Mouse (Mus musculus) brain, adult 2 months (tissue): ENCODE data around the gene Erich3.

Experiments
- DNase-seq: peaks from one replicate; pipeline ENCODE4 v3.0.0; 2011; ENCODE audit warnings: low read depth, low spot score

Gene Erich3

GRCm38 (mm10) chr3:154766321-154766720 lies 102.7 kb downstream of the Erich3 start:
- no peak for DNase-seq

- no peak for DNase-seq
Measured at GRCm38 (mm10) chr3:154771651-154772050, 108.0 kb downstream of the Erich3 start.

GRCm38 (mm10) chr3:154778836-154779595 lies 115.4 kb downstream of the Erich3 start:
- no peak for DNase-seq

GRCm38 (mm10) chr3:154786354-154786753 lies 122.7 kb downstream of the Erich3 start:
- no peak for DNase-seq

- no peak for DNase-seq
Measured at GRCm38 (mm10) chr3:154787611-154788010, 124.0 kb downstream of the Erich3 start.

DNA sequence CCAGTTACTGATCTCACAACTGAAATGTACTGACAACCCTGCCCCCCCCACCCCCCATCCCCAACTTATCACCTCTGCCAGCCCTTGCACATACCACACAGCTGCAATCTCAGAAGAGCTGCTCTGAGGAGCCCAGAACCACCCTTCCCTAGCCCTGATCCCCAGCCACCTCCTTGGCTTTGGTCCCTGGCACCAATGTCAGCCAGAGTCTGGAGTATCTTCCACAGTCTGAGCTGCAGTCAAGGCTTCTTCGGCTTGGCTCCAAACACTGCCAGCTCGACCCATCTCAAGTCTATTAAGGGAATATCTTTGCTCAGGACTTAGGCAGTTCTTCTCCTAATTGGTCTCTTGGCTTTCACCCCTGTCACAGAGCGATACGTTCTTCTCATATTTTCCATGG lies 129.9 kb downstream of the Erich3 start:
- DNase-seq, result no peak

DNA sequence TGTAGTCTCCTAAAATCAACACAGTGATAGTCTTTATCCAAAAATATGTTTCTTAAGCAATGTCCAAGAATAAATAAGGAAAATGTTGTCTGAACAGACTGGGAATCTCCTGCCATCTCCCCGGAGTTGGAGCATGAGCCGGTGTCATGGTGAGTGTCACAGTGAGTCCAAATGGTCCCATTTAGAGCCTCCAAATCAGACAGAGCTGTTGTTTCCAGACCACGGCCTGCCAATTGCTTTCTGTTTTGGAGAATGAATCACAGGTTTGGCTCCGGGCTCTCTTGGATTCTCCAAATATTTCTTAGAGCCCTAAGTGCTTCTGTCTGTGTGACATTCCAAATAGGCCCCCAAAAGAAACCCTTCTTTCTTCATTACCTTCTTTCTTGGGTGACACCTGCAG lies 135.1 kb downstream of the Erich3 start:
- peak; percentile 27 for DNase-seq

DNA sequence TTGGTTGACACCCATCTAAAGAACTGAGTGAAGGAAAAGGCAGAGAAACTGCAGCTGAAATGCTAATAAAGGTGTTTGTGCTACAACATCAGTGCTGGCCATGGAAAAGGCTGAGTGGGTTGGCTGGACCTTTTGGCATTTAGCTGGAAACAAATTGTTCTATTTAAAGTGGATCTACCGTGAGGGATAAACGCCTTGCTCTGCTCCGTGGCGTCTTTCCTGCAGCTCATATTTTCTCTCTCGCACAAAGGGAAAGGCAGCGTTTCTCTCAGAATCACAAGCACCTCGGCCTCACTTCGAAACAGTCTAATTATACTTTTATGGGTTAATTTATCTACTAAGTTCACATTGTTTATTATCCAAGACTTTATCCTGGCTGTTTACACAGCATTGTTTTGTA lies 136.8 kb downstream of the Erich3 start:
- DNase-seq, result no peak

- DNase-seq, result no peak
Measured at GRCm38 (mm10) chr3:154800888-154801429, 137.3 kb downstream of the Erich3 start.

DNA sequence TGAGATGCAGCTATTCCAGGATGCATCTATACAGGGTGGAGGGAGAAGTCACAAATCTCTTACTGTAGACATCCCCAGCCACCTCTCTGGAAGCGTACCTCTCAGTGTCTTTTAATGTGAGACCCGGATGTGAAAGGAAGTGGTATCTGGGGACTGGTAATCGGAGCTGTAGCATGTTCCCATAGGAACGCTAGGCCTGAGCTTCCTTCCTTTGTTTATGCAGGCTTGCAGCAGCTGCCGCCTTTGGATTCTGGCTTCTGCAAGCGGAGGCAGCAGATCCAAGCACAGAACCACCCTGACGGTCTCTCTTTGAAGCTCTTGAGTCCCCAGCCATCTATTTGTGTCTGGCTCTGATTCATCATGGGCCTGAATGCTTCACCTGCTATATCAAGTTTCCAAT lies 143.0 kb downstream of the Erich3 start:
- peak; percentile 90 for DNase-seq

DNA sequence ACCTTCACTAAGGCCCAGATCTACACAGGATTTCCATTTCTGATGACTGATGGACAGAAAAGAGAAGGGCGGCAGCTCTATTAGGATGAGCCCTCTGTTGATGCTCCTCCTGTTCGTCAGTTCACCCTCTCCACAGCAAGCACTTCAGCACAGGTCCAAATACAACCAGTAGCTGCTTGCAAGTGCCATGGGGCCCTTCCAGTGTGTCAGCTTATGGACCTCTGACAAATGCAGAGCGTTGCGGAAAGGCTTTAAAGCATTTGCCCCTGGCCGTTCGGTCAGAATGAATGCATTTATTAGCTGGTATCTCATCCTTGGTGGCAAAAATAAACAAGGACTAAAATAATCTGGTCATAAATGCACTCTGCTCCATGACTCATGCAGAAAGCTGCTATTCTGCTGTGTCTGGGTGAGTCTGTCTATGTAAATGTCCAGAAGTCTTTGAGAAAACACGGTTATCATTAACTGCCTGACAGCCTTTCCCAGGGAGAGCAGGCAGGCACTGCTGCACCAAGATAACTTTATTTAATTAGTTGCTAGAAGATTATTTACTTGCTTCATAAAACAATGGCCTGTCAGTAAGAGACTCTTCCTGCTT lies 146.7 kb downstream of the Erich3 start:
- DNase-seq, result no peak

DNA sequence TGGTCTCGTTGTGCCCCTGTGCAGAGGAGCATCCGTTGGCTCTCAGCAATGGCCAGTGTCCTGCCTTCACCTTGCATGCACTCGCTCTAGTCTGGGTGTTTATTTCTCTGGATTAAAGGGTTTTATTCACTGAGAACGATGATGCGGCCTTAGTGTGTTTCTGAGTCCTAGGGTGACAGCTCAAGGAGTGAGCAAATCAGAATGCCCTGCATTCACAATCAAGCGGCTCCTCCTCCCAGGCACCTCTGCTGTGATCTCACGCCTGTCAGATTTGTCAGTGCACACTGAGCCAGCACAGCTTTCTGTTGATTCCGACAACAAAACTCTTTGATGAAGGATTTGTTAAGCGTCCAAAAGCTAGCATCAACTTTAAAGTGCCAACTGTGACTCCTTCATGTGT lies 147.6 kb downstream of the Erich3 start:
- peak; percentile 47 for DNase-seq

- DNase-seq, result peak; percentile 51
Measured at GRCm38 (mm10) chr3:154811833-154812232, 148.2 kb downstream of the Erich3 start.

DNA sequence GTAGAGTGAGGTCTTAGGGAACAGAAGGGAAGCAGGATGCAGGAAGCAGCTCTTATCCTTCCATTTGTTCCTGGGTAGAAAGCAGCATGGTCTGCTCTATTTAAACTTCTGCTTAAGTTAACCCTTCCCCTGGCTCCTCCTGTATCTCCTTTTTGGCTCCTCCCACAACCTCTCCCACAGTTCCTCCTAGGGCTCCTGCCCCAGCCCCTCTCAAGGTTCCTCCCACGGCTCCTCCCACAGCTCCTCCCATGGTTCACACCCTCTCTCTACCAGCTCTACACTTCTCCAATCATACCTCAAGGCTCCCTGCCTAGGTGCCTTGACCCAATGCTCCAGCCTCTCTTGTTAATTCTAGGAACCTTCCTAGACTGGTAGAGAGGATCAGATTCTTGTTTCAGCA lies 149.2 kb downstream of the Erich3 start:
- DNase-seq, result no peak

DNA sequence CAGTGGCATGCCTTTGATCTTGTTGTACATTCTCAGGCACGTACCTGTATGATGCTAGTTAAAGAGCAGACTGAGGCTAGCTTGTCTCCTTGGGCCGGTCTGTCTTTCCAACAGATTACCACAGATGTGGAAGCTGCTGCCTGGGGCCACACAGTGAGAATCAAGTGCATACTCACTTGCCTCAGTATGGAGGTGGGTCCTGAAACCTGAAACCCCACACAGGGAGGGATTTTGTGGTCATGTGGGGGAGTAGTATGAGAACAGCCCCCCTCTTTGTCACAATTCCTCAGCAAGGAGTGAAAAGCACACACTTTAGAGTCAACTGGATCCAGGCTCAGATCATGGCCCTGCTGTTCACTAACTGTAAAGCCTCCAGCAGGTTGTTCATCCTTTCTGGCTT lies 151.9 kb downstream of the Erich3 start:
- no peak for DNase-seq

- no peak for DNase-seq
Measured at GRCm38 (mm10) chr3:154816231-154816630, 152.6 kb downstream of the Erich3 start.

- DNase-seq, result peak; percentile 89
Measured at GRCm38 (mm10) chr3:154816801-154817625, 153.4 kb downstream of the Erich3 start.
